Mouse (Mus musculus) heart, adult 2 months (tissue): ENCODE measurements around the gene 4933417A18Rik.
"Not testable (repeated sequence)": the region's sequence is repeated elsewhere in the genome, so short reads cannot be mapped to it uniquely, and the experiment has no call there.

ENCODE experiments used
- CTCF ChIP-seq: fragments of 200-600 bp; IDR thresholded peaks from 2 replicates; pipeline ENCODE4 v1.8.1; 2022; ENCODE audit warnings: antibody characterized with exemption, mild to moderate bottlenecking, moderate library complexity
- EP300 ChIP-seq: fragments of 200-500 bp; IDR thresholded peaks from 2 replicates; pipeline ENCODE4 v1.6.1; 2011; ENCODE audit warnings: low read depth, low read length, control low read depth; ENCODE audit not compliant: insufficient read depth
- POLR2A ChIP-seq: fragments of 200-500 bp; IDR thresholded peaks from 2 replicates; pipeline ENCODE4 v1.6.1; 2011; ENCODE audit warnings: mild to moderate bottlenecking, low read depth, low read length, control low read depth; ENCODE audit not compliant: insufficient read depth

GRCm38 (mm10) chr13:34951437-34951836, 27.2 kb downstream of the 4933417A18Rik start:
- not testable (repeated sequence) for TF ChIP-seq POLR2A, CTCF, EP300
